Comparison of ENCODE assay signal across 24 mouse cellular contexts in genomic region chr7:99164873-99165410, GRCm38 (mm10). TPM values are rescaled to one million over a fixed set of nuclear protein-coding genes. Genes with fewer than 3 reads are reported as not detected.
A peak's percentile ranks its signal among the peaks of the same experiment; 100 is the strongest.
DNase-seq lines count a peak whose midpoint lies in the region; ATAC-seq and TF ChIP-seq lines count a peak whose summit lies in the region.
"Had no signal": no experiment of that assay in that cellular context is flagged by ENCODE, and none has a peak within 500 bp of the region (broad histone marks: within the 10 kb centered on the region; RNA-seq: fewer than 3 reads in every experiment).

No protein-coding gene starts in this region.

- H3K27ac ChIP-seq in left cerebral cortex, adult 2 months = peak overlapping the region; percentile 24; the same call in 1 of the 2 replicates
- H3K27ac ChIP-seq in embryonic facial prominence, embryonic 15.5 days (replicated peaks) = peak overlapping the region; percentile 44; the same call in 1 of the 2 replicates
- H3K27ac ChIP-seq in small intestine, adult 2 months (ENCODE audit: insufficient read depth, low read depth, low read length) = peak overlapping the region; percentile 38
- H3K27ac ChIP-seq: heart, embryonic 13.5 days; hindbrain, postnatal 0 days; layer of hippocampus, adult 2 months; limb, embryonic 10.5 days; liver, embryonic 13.5 days; macrophage; midbrain, embryonic 15.5 days; neural tube, embryonic 12.5 days had no signal

- H3K9me3 ChIP-seq in embryonic facial prominence, embryonic 15.5 days (replicated peaks) = no peaks in the 10 kb centered on the region
- H3K9me3 ChIP-seq: heart, embryonic 13.5 days; limb, embryonic 10.5 days; liver, embryonic 13.5 days; midbrain, embryonic 15.5 days; neural tube, embryonic 12.5 days had no signal

- no peaks in the 10 kb centered on the region for H3K36me3 ChIP-seq in embryonic facial prominence, embryonic 15.5 days
- peaks cover 43% of the 10 kb centered on the region for H3K36me3 ChIP-seq in small intestine, adult 2 months (ENCODE audit: control insufficient read depth, insufficient read depth, low read length)
- H3K36me3 ChIP-seq: heart, embryonic 13.5 days; limb, embryonic 10.5 days; liver, embryonic 13.5 days; midbrain, embryonic 15.5 days; neural tube, embryonic 12.5 days had no signal

- no peak overlapping the region for H3K4me2 ChIP-seq in embryonic facial prominence, embryonic 15.5 days (replicated peaks)
- H3K4me2 ChIP-seq: heart, embryonic 13.5 days; liver, embryonic 13.5 days; midbrain, embryonic 15.5 days; neural tube, embryonic 12.5 days had no signal

- intact Hi-C loops in left cerebral cortex, adult 2 months (cut with DNase I) = no loop called here
- intact Hi-C loops in left cerebral cortex, postnatal 25 days (cut with DNase I) = no loop called here

- no peak for TF ChIP-seq CTCF in left cerebral cortex, adult 2 months (IDR thresholded peaks at IDR 0.05)
- peak; percentile 5; the same call in 1 of the 2 replicates for TF ChIP-seq CTCF in small intestine, adult 2 months (IDR thresholded peaks at IDR 0.05; ENCODE audit: extremely low read depth, insufficient read length, insufficient replicate concordance, low read depth, low read length)

- H3K4me1 ChIP-seq in embryonic facial prominence, embryonic 15.5 days = peaks cover 19% of the 10 kb centered on the region; the same call in 1 of the 2 replicates
- peaks cover 84% of the 10 kb centered on the region for H3K4me1 ChIP-seq in small intestine, adult 2 months (ENCODE audit: control insufficient read depth, insufficient read depth, insufficient read length, low read length)
- H3K4me1 ChIP-seq: midbrain, embryonic 15.5 days; neural tube, embryonic 12.5 days had no signal

- no peak for TF ChIP-seq POLR2A in small intestine, adult 2 months (IDR thresholded peaks at IDR 0.05; ENCODE audit: low read depth, low read length)

- WGBS in embryonic facial prominence, embryonic 15.5 days = 69% methylated on average over 7 of the region's 7 CpGs
- WGBS in small intestine, adult 2 months = 22% methylated on average over 7 of the region's 7 CpGs

- H3K4me3 ChIP-seq in left cerebral cortex, adult 2 months = no peak overlapping the region
- H3K4me3 ChIP-seq in embryonic facial prominence, embryonic 15.5 days (replicated peaks) = no peak overlapping the region
- no peak overlapping the region for H3K4me3 ChIP-seq in small intestine, adult 2 months (ENCODE audit: low read depth, low read length)
- H3K4me3 ChIP-seq: heart, embryonic 13.5 days; layer of hippocampus, adult 2 months; limb, embryonic 10.5 days; liver, embryonic 13.5 days; midbrain, embryonic 15.5 days; neural tube, embryonic 12.5 days had no signal

- no peak for ATAC-seq in embryonic facial prominence, embryonic 15.5 days (ENCODE audit: insufficient number of reproducible peaks, low FRiP score, low TSS enrichment, low read depth)
- ATAC-seq: forebrain, embryonic 16.5 days; hindbrain, postnatal 0 days; midbrain, embryonic 15.5 days had no signal

- H3K9ac ChIP-seq in embryonic facial prominence, embryonic 15.5 days = no peak overlapping the region
- H3K9ac ChIP-seq: heart, embryonic 13.5 days; liver, embryonic 13.5 days; midbrain, embryonic 15.5 days; neural tube, embryonic 12.5 days had no signal

- DNase-seq in left cerebral cortex, adult 2 months (ENCODE audit: extremely low spot score in 1 of 2, low spot score in 2 of 2) = no peak
- DNase-seq in left cerebral cortex, postnatal 25 days (ENCODE audit: low spot score in 2 of 2) = no peak
- DNase-seq in brain, adult 2 months (ENCODE audit: low read depth, low spot score) = peak; percentile 38
- no peak for DNase-seq in adrenal gland, postnatal 10 days
- DNase-seq in spleen, adult 18-20 months = no peak
- DNase-seq: cerebellum, adult 2 months; cerebellum, postnatal 25 days; gastrocnemius, postnatal 10 days; heart, adult 18-20 months; heart, postnatal 14 days; kidney, adult 2 months; kidney, postnatal 10 days; liver, embryonic 13.5 days; thymus, postnatal 25 days had no signal

- H3K27me3 ChIP-seq in embryonic facial prominence, embryonic 15.5 days = no peaks in the 10 kb centered on the region
- H3K27me3 ChIP-seq in small intestine, adult 2 months (ENCODE audit: control insufficient read depth, insufficient read depth, low read length) = no peaks in the 10 kb centered on the region
- H3K27me3 ChIP-seq: heart, embryonic 13.5 days; liver, embryonic 13.5 days; midbrain, embryonic 15.5 days; neural tube, embryonic 12.5 days had no signal

RNA-seq across cellular contexts. Expression of gene Dgat2, which starts 17.6 kb away (rescaled TPM):
- total RNA-seq in left cerebral cortex, adult 2 months (2021) = 10 to 100 TPM; 55.7 to 57.8 TPM
- total RNA-seq in left cerebral cortex, postnatal 25 days (2021) = 10 to 100 TPM; 67.5 to 72.6 TPM
- 81.8 and 98.5 TPM in 2 replicates for polyA plus RNA-seq in embryonic facial prominence, embryonic 15.5 days (2015; fragmentation: Nextera tagmentation; extraction: Ambion mirVana)
- 159 and 234 TPM in 2 replicates for polyA plus RNA-seq in small intestine, adult 2 months (2012; rRNA removed)
- total RNA-seq in adrenal gland, postnatal 10 days (2021) = 100 to 1,000 TPM; 492 to 561 TPM

RNA-seq across cellular contexts. Expression of gene Uvrag, which starts 24.0 kb away (rescaled TPM):
- total RNA-seq in left cerebral cortex, adult 2 months (2021) = 10 to 100 TPM; 47.6 to 68.3 TPM
- total RNA-seq in left cerebral cortex, postnatal 25 days (2021) = 10 to 100 TPM; 50.9 to 56.3 TPM
- polyA plus RNA-seq in embryonic facial prominence, embryonic 15.5 days (2015; fragmentation: Nextera tagmentation; extraction: Ambion mirVana) = 17.3 and 18.9 TPM in 2 replicates
- 14.8 and 28.2 TPM in 2 replicates for polyA plus RNA-seq in small intestine, adult 2 months (2012; rRNA removed)
- 10 to 100 TPM; 31.8 to 38.0 TPM for total RNA-seq in adrenal gland, postnatal 10 days (2021)

Comparison
In these comparisons a context has a peak if more than half of its experiments do, and no peak if none do; other contexts are left out.
1. RNA of gene Dgat2, which starts 17.6 kb away (total RNA-seq): 492 to 561 TPM in adrenal gland, postnatal 10 days; 67.5 to 72.6 TPM in left cerebral cortex, postnatal 25 days and 55.7 to 57.8 TPM in left cerebral cortex, adult 2 months; every median in the first group is over 4 times any median in the second.
2. Peak in every context shown above with its lines, with median percentiles within 50 percentile points of each other: H3K27ac ChIP-seq.